Mouse (Mus musculus) MEL (cell line): ENCODE results near the gene Smug1.

Experiments
- CTCF ChIP-seq, 3 experiments: IDR thresholded peaks in 2 of 3; conservative IDR thresholded peaks in 1 of 3; 2 replicates each; pipeline ENCODE4 v1.5.1; 2011 to 2012; ENCODE audit warnings: low read length in 3 of 3, low read depth in 2 of 3, mild to moderate bottlenecking in 2 of 3, improper control_type of control experiment in 1 of 3, inconsistent platforms in 1 of 3, mixed read lengths in 1 of 3, moderate library complexity in 1 of 3; ENCODE audit not compliant: control insufficient read depth in 1 of 3, insufficient read depth in 1 of 3, poor library complexity in 1 of 3, severe bottlenecking in 1 of 3
- MXI1 ChIP-seq: IDR thresholded peaks from 2 replicates; pipeline ENCODE4 v1.6.1; 2011; ENCODE audit warnings: mild to moderate bottlenecking, low read depth, low read length, improper control_type of control experiment
- SMC3 ChIP-seq: IDR thresholded peaks from 2 replicates; pipeline ENCODE4 v1.6.1; 2011; ENCODE audit warnings: low read depth, low read length, improper control_type of control experiment
- ZMIZ1 ChIP-seq: IDR thresholded peaks from 2 replicates; pipeline ENCODE4 v1.6.1; 2012; ENCODE audit warnings: low read depth, mild to moderate bottlenecking, inconsistent platforms, low read length, improper control_type of control experiment, moderate library complexity

DNA sequence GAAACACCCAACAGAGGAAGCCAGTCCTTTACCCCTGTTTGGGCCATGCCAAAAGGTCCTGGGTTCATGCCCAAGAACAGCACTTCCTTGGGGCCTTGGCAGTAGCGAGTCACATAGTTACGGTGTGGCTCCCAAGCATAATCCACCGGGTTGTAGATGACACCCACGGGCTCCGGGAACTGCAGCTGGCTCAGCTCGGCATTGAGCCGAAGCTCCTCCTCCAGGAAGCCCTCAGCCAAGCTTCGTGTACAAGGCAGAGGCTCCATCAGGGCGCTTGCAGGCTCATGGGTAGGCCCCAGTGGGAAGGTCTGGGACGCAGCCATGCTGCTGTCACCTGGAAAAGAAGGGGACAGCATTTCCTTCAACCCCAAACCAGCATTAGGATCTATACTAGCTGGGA lies 9.3 kb downstream of the Smug1 start:
- TF ChIP-seq SMC3 (no peak), CTCF (IDR thresholded peaks at IDR 0.05 in 2 of 3, conservative IDR thresholded peaks at IDR 0.05 in 1 of 3; ENCODE audit: control insufficient read depth in 1 of 3, insufficient read depth in 1 of 3, low read depth in 2 of 3, low read length in 3 of 3, poor library complexity in 1 of 3, severe bottlenecking in 1 of 3) (no peak), ZMIZ1 (no peak), MXI1 (no peak)
